Mouse (Mus musculus) left cerebral cortex, adult 8-10 months (tissue): Measurements from ENCODE around the gene Cyp2c67. TPM values are rescaled to one million over a fixed set of nuclear protein-coding genes. Genes with fewer than 3 reads are reported as not detected.
"Not testable (repeated sequence)": the region's sequence is repeated elsewhere in the genome, so short reads cannot be mapped to it uniquely, and the experiment has no call there.

Experiments used
- DNase-seq, 2 experiments: peaks; one replicate each; pipeline ENCODE4 v3.0.0; 2022; ENCODE audit warnings: low spot score in 2 of 2
- total RNA-seq, 4 experiments: library from RNA; stranded (reverse); gene quantifications; 2 replicates each; pipeline ENCODE4 v1.2.4; 2022

Gene Cyp2c67
- not detected for total RNA-seq

DNA sequence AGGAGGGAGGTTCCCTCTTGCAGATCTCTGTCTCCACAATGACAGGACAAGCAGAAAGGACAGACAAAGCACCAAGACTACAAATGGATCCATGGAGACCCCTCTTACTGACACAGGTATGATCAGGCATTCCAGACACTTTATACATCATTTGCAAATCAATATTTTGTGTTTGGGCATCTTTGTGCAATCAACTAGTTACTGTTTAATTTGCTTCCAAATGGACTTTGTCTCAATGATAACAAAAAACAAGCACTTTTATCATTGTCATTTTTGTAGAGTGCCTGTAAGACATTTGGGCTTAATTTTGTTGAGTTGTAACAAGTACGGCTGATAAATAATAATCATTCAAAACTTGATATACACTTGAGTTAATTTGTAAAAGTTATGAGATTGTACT lies at the start of gene Cyp2c67:
TSS of gene Cyp2c67 (minus strand) at position 114 of the 400 bp plus-strand sequence.
- no peak for DNase-seq

- DNase-seq = not testable (repeated sequence)
Measured at GRCm38 (mm10) chr19:39665650-39666049, 16.8 kb upstream of the Cyp2c67 start.

DNA sequence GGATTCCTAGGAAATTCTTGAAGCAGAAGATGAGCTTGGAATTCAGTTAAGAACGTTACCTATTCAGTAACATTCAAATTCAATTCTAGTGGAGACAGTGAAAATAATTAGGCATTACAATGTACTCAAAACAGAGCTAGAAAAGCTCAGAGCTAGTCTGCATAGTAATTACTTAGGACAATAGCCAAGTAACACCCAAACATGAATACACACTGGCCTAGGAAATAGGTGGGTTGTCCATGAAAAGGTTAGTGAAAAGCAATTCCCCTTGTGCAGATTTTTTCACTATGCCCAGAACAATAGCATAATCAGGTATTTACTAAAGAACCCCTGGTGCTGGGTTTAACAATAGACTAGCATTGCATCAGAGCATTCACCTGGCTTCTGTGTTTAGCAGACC lies 3.5 kb upstream of the Cyp2c67 start:
- no peak for DNase-seq

DNA sequence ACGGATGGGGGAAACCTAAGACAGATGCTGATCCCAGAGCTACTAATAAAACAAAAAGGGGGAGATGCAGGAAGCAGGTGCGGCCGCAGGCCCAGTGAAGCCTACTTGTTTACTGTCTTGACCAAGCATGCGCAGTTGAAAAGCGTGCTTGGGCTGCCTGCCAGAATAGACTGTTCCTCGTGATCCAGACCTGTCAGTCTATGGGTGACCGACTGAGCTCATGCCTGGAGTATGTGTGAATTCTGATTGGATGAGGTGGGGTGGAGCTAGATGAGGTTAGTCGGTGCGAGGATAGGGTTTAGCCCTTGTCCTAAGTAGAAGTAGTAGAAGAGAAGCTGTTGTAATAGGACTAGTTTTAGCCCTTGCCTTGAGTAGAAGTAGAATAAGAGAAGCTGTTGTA lies 1.3 kb downstream of the Cyp2c67 start:
- DNase-seq = no peak

DNA sequence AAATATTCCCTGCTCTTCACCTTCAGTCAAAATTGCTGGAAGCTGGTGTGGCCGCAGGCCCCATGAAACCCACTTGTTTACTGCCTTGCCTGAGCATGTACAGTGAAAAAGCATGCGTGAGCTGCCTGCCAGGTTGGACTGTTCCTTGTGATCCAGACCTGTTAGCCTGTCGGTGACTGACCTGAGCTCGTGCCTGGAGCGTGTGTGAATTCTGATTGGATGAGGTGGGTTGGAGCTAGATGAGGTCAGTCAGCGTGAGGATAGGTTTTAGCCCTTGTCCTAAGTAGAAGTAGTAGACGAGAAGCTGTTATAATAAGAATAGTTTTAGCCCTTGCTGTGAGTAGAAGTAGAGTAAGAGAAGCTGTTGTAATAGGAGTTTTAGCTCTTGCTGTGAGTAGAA lies 4.3 kb downstream of the Cyp2c67 start:
- not testable (repeated sequence) for DNase-seq

Other genes starting within 250 kb of the Cyp2c67 start
- not detected for gene Cyp2c38, start 186.0 kb downstream of the Cyp2c67 start, total RNA-seq
- gene Cyp2c39, start 138.2 kb downstream of the Cyp2c67 start, total RNA-seq = not detected
- gene Cyp2c68, start 92.0 kb upstream of the Cyp2c67 start, total RNA-seq = not detected
- gene Cyp2c40, start 163.8 kb upstream of the Cyp2c67 start, total RNA-seq = not detected
- not detected for gene Cyp2c69, start 237.7 kb upstream of the Cyp2c67 start, total RNA-seq